Mouse (Mus musculus): ENCODE data around the gene Apoh. TPM values are rescaled to one million over a fixed set of nuclear protein-coding genes. Genes with fewer than 3 reads are reported as not detected.

Gene Apoh
- total RNA-seq, 2 experiments from 2014 or later, result not detected

GRCm38 (mm10) chr11:108333006-108333405 is 10.1 kb upstream of the Apoh start:
- no peak for ATAC-seq (replicated peaks; ENCODE audit: poor library complexity)

GRCm38 (mm10) chr11:108333583-108334379 is 9.4 kb upstream of the Apoh start:
- ATAC-seq (replicated peaks; ENCODE audit: poor library complexity), result no peak

DNA sequence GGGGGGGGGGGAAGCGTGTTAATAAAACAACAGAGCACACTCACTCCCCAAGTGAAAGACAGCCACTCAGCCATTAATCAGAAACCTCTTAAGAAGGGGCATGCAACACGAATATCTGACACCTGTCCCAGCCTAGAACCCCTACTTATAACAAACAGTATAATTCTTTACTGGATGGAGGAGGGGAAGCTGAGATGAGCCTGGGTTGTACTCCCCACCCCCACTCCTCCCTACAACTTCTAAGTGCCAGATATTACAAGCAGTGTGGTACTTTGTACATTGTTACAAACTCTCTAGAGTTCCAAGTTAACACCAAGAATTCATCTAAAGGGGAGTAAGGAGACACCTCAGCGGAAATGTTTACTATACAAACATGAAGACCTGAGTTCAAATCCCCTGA is 8.5 kb upstream of the Apoh start:
- no peak for ATAC-seq (replicated peaks; ENCODE audit: poor library complexity)

- no peak for ATAC-seq (replicated peaks; ENCODE audit: poor library complexity)
These were observed 7.6 kb upstream of the Apoh start for GRCm38 (mm10) chr11:108335536-108335935.

DNA sequence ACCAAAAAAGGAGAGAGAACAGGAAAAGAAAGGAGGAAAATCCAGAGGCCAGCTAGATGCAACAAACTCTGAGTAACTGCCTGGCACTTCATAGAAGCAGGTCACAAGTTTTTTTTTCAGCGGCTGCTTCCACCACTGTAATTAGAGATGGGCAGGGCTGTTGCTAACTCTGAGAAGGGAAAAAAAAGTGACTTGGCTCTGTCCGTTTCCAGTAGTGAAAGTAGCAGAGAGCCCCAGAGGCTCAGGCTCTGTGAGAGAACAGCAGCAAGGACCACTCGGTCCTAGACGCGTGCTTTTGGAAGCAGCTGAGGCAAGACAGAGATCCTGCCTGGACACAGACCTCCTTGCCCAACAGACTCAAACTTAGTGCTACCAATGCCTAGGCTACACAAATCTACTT is 6.7 kb upstream of the Apoh start:
- ATAC-seq (replicated peaks; ENCODE audit: poor library complexity), result no peak

DNA sequence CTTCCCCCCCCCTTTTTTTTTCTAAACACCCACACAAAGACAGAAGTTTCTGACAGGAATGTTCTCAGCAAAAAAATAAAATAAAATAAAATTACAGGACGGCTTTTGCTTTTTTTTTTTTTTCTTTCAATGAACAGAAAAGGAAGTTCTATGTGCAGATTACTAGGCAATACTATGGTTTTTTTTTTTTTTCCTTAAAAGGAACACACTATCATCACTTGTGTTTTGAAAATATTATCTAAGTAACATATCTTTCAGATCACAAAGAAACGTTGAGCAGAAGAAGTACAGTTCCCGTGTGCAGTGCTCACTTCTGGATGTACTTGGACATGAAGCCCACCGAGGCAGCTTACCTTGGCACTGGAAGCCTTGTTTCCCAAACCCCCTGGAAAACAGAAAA is 2.9 kb upstream of the Apoh start:
- no peak for ATAC-seq (replicated peaks; ENCODE audit: poor library complexity)

- ATAC-seq (replicated peaks; ENCODE audit: poor library complexity), result no peak
These were observed 1.4 kb upstream of the Apoh start for GRCm38 (mm10) chr11:108341783-108342182.

- peak; percentile 77 for ATAC-seq (replicated peaks; ENCODE audit: poor library complexity)
These were observed 772 bp downstream of the Apoh start, which contains the start of gene Prkca for GRCm38 (mm10) chr11:108343789-108344462. Prkca (minus strand) TSS chr11:108343928.

DNA sequence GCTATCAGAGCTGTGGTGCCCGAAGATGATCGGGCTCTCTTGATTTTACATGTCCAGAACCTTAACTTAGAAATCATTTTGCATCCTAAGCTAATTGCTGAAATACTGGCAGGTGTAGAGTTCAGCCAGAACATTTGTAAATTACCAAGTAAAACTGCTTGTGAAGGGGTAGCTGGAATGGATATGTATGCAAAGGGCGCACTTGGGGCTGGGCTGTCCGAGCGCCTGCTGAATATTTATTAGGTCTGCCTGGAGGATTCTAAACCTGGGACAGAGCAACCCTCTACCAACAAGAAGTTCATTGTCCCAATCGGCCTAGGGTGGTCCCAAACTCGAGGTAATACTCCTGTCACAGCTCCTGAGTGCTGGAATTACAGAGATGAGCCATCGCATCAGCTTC is 1.6 kb downstream of the Apoh start:
- ATAC-seq (replicated peaks; ENCODE audit: poor library complexity), result no peak

- ATAC-seq (replicated peaks; ENCODE audit: poor library complexity), result no peak
These were observed 2.2 kb downstream of the Apoh start for GRCm38 (mm10) chr11:108345321-108345720.

- peak; percentile 97 for ATAC-seq (replicated peaks; ENCODE audit: poor library complexity)
These were observed 7.6 kb downstream of the Apoh start for GRCm38 (mm10) chr11:108350799-108351198.

GRCm38 (mm10) chr11:108352842-108353388 is 9.8 kb downstream of the Apoh start:
- ATAC-seq (replicated peaks; ENCODE audit: poor library complexity), result no peak

DNA sequence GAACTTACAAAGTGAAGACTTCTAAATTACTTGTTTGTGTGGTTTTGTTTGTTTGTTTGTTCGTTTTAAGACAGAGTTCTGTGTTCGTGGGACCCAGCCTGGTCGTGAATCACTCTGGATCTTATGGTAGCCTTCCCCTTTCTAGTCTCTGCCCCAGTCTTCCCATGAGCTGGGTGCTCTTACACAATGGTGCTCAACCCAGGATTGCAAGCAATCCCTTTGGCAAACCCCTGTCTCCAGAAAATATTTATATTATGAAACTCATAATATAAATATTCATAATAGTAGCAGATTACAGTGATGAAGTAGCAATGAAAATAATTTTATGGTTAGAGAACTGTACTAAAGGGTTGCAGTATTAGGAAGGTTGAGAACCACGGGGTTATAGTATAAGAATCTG is 12.9 kb downstream of the Apoh start:
- ATAC-seq (replicated peaks; ENCODE audit: poor library complexity), result no peak

GRCm38 (mm10) chr11:108358911-108359310 is 15.8 kb downstream of the Apoh start:
- no peak for ATAC-seq (replicated peaks; ENCODE audit: poor library complexity)

- ATAC-seq (replicated peaks; ENCODE audit: poor library complexity), result peak; percentile 34; the same call in 1 of the 2 replicates
These were observed 17.8 kb downstream of the Apoh start for GRCm38 (mm10) chr11:108360983-108361382.

GRCm38 (mm10) chr11:108362965-108363364 is 19.8 kb downstream of the Apoh start:
- ATAC-seq (replicated peaks; ENCODE audit: poor library complexity), result no peak

GRCm38 (mm10) chr11:108363991-108364390 is 20.8 kb downstream of the Apoh start:
- no peak for ATAC-seq (replicated peaks; ENCODE audit: poor library complexity)

DNA sequence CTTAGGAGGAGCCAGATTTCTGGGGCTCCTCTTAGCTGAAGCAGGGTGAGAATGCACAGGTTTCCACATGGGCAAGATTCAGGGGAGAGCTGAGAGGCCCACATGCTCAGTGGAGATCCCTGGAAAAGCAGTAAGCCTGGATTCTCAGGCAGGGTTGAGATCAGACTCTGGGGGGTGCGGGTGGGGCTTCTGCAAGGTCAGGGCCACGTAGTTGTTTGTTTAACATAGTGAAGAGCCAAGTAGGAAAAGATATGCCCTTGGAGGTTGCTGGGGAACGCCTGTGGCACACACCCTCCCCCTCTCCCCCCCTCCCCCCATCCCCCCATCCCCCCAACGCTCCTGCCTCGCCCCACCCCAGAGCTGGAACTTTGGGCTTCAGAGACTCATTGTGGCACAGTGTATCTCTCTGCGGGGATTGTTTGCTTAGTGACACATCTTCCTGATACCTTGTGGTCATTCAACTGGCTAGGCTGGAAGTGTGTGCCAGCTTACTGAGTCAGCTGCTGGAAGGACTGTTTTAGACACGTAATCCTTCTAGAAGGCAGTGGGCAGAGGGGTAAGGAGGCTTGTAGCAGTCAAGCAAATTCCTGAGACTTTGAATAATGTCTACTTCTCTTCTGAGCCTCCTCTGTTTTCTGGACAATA is 21.9 kb downstream of the Apoh start:
- no peak for ATAC-seq (replicated peaks; ENCODE audit: poor library complexity)

DNA sequence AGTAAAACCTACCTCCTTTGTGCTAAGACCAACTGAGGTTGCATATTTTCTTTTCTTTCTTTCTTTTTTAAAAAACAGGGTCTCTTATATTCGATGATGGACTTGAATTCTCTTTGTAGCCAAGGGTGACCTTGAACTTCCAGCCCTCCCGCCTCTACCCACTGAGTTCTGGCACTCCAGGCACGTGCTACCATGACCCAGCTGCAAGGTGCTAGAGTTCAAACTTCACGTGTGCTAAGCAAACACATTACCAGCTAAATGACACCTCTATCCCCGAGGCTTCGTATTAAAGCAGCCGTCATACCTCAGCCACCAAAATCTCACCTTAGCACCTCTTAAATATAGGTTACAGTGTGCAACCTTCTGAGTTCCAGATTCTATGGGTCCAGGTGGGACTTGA is 22.4 kb downstream of the Apoh start:
- ATAC-seq (replicated peaks; ENCODE audit: poor library complexity), result no peak

DNA sequence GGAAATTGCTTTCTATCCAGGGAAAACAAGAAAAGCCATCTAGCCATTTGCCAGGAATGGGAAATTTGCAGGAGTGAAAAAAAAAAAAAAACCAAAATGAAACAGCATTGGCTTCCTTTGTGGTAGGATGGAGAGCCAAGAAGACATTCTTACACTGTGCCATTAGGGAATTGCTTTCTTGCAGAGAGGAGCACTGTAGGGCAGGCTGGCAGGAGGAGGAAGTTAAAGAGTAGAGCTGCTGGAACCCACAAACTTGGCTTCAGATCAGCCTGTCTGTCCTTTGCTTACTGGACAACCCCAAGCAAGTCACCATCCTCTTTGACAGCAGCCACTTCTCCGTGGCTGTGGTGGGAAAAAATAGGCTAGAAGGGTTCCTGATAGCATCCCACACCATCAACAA is 23.9 kb downstream of the Apoh start:
- 0 out of 2 replicates have a peak, but pooled peaks have one; percentile 48 for ATAC-seq (replicated peaks; ENCODE audit: poor library complexity)

DNA sequence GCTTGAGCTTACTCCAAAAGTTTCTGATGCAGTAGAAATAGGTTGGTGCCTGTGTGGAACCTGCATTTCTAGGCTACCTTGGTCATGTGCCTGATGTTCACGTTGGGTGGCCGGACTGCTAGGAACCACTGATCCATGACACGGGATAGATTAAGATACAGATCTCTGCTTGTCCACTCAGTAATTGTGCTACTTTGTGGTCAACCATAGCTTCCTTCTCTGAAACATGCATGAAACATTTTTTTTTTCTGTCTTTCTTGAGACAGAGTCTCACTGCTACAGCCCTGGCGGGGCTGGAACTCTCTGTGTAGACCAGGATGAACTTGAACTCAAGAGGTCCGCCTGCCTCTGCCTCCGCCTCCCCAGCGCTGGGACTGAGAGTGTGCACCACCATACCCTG is 33.7 kb downstream of the Apoh start:
- no peak for ATAC-seq (replicated peaks; ENCODE audit: poor library complexity)

Data from megakaryocyte progenitor cell, adult 5-6 weeks (primary cell).